Mouse (Mus musculus) liver, embryonic 11.5 days (tissue): Measurements from ENCODE around the gene Lyrm9. TPM values are rescaled to one million over a fixed set of nuclear protein-coding genes. Genes with fewer than 3 reads are reported as not detected.

ENCODE experiments used
- polyA plus RNA-seq: library from polyadenylated mRNA; unstranded; fragments of >200 nt; fragmentation: Nextera tagmentation; extraction: Ambion mirVana; gene quantifications from 2 replicates; pipeline ENCODE4 v1.2.1, GENCODE M21; 2014

Lyrm9 gene
- polyA plus RNA-seq, 1 experiment from 2014 or later = 28.7 TPM

Other genes starting within 250 kb of the Lyrm9 start
- gene Nlk, start 129.2 kb upstream of the Lyrm9 start, polyA plus RNA-seq = 13.9 and 17.2 TPM in 2 replicates
- 47.9 and 52.3 TPM in 2 replicates for gene Ccnq, start 74.9 kb upstream of the Lyrm9 start, polyA plus RNA-seq
- 0.21 and 0.38 TPM in 2 replicates for gene Nos2, start 94.2 kb downstream of the Lyrm9 start, polyA plus RNA-seq
- 44.1 and 47.1 TPM in 2 replicates for gene Lgals9, start 158.4 kb downstream of the Lyrm9 start, polyA plus RNA-seq